Mouse (Mus musculus): Measurements from ENCODE around the gene Olfr1510. TPM values are rescaled to one million over a fixed set of nuclear protein-coding genes. Genes with fewer than 3 reads are reported as not detected.
"Not testable (repeated sequence)": the region's sequence is repeated elsewhere in the genome, so short reads cannot be mapped to it uniquely, and the experiment has no call there.

Gene Olfr1510
- not detected for total RNA-seq (2021)

- DNase-seq (ENCODE audit: low spot score): no peak
- intact Hi-C loops (cut with DNase I): no loop called here
Observed at GRCm38 (mm10) chr14:52414273-52414672, at the start of gene Olfr1510. Olfr1510 (minus strand) TSS chr14:52414373.

GRCm38 (mm10) chr14:52461928-52462327, 47.8 kb upstream of the Olfr1510 start:
- no peak for DNase-seq (ENCODE audit: low spot score)
- intact Hi-C loops (cut with DNase I): no loop called here

GRCm38 (mm10) chr14:52451138-52451537, 37.0 kb upstream of the Olfr1510 start:
- intact Hi-C loops (cut with DNase I): no loop called here
- no peak for DNase-seq (ENCODE audit: low spot score)

- intact Hi-C loops (cut with DNase I): no loop called here
Observed at GRCm38 (mm10) chr14:52442690-52443089, 28.5 kb upstream of the Olfr1510 start, which contains the start of gene Olfr1509. Olfr1509 (plus strand) TSS chr14:52442990.

GRCm38 (mm10) chr14:52427686-52428085, 13.5 kb upstream of the Olfr1510 start:
- DNase-seq (ENCODE audit: low spot score): no peak
- intact Hi-C loops (cut with DNase I): no loop called here

More at GRCm38 (mm10) chr14:52442690-52443089, 28.5 kb upstream of the Olfr1510 start, which contains the start of gene Olfr1509:
- DNase-seq (ENCODE audit: low spot score): no peak

GRCm38 (mm10) chr14:52410142-52410919, 3.8 kb downstream of the Olfr1510 start:
- intact Hi-C loops (cut with DNase I): not testable (repeated sequence)

GRCm38 (mm10) chr14:52397279-52397678, 16.9 kb downstream of the Olfr1510 start, which contains the start of gene Olfr1511:
Olfr1511 (minus strand) TSS chr14:52397379.
- intact Hi-C loops (cut with DNase I): no loop called here
- DNase-seq (ENCODE audit: low spot score): no peak

More at GRCm38 (mm10) chr14:52410142-52410919, 3.8 kb downstream of the Olfr1510 start:
- not testable (repeated sequence) for DNase-seq (ENCODE audit: low spot score)

GRCm38 (mm10) chr14:52390084-52390848, 23.9 kb downstream of the Olfr1510 start:
- DNase-seq (ENCODE audit: low spot score); intact Hi-C loops (cut with DNase I): not testable (repeated sequence)

- no peak for DNase-seq (ENCODE audit: low spot score)
- intact Hi-C loops (cut with DNase I): loop anchor here (2.0 kb wide), 1 partner anchor 24 kb away; no protein-coding TSS in a partner anchor
Observed at GRCm38 (mm10) chr14:52379068-52379467, 35.1 kb downstream of the Olfr1510 start, which contains the start of gene Olfr1512. Olfr1512 (minus strand) TSS chr14:52379168.

- intact Hi-C loops (cut with DNase I): no loop called here
- no peak for DNase-seq (ENCODE audit: low spot score)
Observed at GRCm38 (mm10) chr14:52368741-52369140, 45.4 kb downstream of the Olfr1510 start.

Other genes with a start within 250 kb of the Olfr1510 start
- 10 to 100 TPM; 22.1 to 23.3 TPM for gene Supt16, start 217.0 kb downstream of the Olfr1510 start, total RNA-seq (2021)
- 10 to 100 TPM; 34.6 to 44.8 TPM for gene Chd8, start 156.6 kb downstream of the Olfr1510 start, total RNA-seq (2021)
- 10 to 100 TPM; 33.0 to 37.6 TPM for gene Tox4, start 135.2 kb downstream of the Olfr1510 start, total RNA-seq (2021)
- gene Rab2b, start 134.8 kb downstream of the Olfr1510 start, total RNA-seq (2021): 1 to 10 TPM; 4.2 to 5.2 TPM
- 10 to 100 TPM; 14.3 to 17.8 TPM for gene Mettl3, start 109.2 kb downstream of the Olfr1510 start, total RNA-seq (2021)
- 1 to 10 TPM; 1.4 to 1.8 TPM for gene Sall2, start 85.6 kb downstream of the Olfr1510 start, total RNA-seq (2021)
- not detected for gene Olfr1513, start 58.0 kb downstream of the Olfr1510 start, total RNA-seq (2021)
- not detected for gene Olfr1512, start 35.2 kb downstream of the Olfr1510 start, total RNA-seq (2021)
- gene Olfr1511, start 17.0 kb downstream of the Olfr1510 start, total RNA-seq (2021): not detected
- not detected for gene Olfr1509, start 28.6 kb upstream of the Olfr1510 start, total RNA-seq (2021)
- not detected for gene Olfr1508, start 53.1 kb upstream of the Olfr1510 start, total RNA-seq (2021)
- gene Olfr1507, start 81.4 kb upstream of the Olfr1510 start, total RNA-seq (2021): not detected

All from heart, postnatal 25 days (tissue).